Mouse (Mus musculus): Measurements from ENCODE around the gene C1qtnf5.

The C1qtnf5 gene

GRCm38 (mm10) chr9:44078136-44078797 lies 28.8 kb upstream of the C1qtnf5 start:
- intact Hi-C loops (cut with DNase I) = no loop called here

DNA sequence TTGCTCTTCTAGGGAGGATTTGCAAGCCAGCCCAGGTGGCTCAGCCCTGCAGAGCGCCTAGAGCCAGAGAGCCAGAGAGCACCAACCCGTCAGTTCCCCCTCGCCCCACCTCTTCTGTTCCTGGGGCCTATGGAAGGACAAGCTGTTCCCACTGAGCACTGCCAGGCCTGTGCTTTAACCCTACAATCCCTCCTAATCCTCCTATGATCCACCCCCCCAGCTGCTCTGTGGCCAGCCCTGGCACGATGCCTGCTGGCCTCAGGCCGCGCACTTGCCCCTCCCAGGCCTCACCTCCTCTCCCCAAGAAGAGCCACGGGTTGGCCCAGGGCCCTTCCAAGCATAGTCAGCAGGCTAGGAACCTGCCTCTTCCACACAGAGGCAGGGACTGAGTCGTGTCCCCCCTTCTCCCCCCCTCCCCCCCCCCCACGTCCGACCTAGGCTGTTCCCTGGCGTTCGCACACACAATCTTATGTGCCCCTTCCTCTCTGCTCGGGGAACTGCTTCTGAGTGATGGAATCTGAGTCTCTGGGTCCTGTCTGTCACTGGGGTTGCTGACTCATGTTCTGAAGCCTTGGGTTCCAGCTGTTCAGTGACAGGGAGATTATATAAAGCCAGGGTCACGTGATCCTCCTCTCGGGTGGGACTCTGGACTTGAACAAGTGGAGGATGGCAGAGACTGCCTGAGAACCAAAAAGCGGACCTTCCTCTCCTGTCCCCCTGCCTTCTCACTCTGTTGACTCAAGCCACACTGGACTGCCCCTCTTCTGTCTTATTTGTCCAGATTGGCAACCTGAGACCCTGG lies 27.9 kb upstream of the C1qtnf5 start:
- intact Hi-C loops (cut with DNase I) = no loop called here

- intact Hi-C loops (cut with DNase I) = no loop called here
Observed at GRCm38 (mm10) chr9:44079997-44080780, 26.9 kb upstream of the C1qtnf5 start.

- intact Hi-C loops (cut with DNase I) = no loop called here
Observed at GRCm38 (mm10) chr9:44080953-44081352, 26.1 kb upstream of the C1qtnf5 start.

DNA sequence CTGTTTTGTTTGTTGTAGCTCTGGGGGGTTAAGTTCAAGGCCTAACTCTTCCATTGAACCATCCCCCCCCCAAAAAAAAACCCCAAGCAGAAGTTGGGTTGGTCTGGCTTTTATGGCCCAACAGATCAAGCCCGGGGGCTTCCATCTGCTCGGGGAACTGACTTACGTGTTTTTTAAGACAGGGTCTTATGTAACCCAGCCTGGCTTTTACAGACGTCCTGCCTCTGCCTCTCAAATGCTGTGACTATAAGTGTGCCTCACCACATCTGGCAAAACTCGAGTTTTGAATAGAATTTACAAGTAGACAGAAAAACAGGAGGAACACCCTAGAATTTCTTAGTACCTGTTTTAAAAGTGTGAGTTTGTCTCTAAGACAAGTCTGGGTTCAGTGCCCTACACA lies 25.5 kb upstream of the C1qtnf5 start:
- intact Hi-C loops (cut with DNase I) = no loop called here

DNA sequence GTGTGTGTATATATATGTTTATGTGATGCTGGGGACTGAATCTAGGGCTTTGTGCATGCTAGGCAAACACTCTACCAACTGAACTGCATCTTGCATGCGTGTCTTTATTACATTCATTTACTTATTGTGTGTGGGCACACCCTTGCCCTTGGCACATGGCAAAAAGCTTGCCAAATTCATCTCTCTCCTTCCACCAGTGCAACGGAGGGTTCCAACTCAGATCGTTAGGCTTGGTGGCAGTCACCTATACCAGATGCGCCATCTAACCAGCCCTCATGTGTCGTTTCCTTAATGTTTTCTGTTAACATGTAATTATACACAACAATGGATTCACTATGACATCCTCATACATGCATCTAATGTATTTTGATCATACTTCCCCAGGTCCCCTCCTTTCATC lies 24.8 kb upstream of the C1qtnf5 start:
- intact Hi-C loops (cut with DNase I) = no loop called here

GRCm38 (mm10) chr9:44083392-44084121 lies 23.5 kb upstream of the C1qtnf5 start:
- intact Hi-C loops (cut with DNase I) = no loop called here

- intact Hi-C loops (cut with DNase I) = no loop called here
Observed at GRCm38 (mm10) chr9:44084236-44084635, 22.8 kb upstream of the C1qtnf5 start.

GRCm38 (mm10) chr9:44084659-44085229 lies 22.3 kb upstream of the C1qtnf5 start:
- intact Hi-C loops (cut with DNase I) = no loop called here

DNA sequence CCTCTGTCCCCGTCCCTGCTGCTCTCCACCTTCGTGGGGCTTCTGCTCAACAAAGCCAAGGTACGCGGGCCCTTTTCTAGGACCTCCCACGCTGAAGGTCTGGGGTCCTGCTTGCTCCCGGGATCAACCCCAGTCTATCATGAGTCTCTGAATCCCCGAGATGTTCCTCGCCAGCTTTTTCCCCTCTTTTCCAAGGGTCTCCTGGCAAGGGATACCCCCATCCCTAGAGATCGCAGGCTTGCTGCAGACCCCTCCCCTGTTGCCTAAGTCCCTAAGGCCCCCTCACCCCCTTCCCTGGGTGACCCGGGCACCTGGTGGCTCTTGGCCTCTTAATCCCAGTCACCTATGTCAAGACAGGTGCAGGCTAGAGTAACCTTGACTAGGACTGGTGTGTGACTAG lies 21.8 kb upstream of the C1qtnf5 start:
- intact Hi-C loops (cut with DNase I) = no loop called here

DNA sequence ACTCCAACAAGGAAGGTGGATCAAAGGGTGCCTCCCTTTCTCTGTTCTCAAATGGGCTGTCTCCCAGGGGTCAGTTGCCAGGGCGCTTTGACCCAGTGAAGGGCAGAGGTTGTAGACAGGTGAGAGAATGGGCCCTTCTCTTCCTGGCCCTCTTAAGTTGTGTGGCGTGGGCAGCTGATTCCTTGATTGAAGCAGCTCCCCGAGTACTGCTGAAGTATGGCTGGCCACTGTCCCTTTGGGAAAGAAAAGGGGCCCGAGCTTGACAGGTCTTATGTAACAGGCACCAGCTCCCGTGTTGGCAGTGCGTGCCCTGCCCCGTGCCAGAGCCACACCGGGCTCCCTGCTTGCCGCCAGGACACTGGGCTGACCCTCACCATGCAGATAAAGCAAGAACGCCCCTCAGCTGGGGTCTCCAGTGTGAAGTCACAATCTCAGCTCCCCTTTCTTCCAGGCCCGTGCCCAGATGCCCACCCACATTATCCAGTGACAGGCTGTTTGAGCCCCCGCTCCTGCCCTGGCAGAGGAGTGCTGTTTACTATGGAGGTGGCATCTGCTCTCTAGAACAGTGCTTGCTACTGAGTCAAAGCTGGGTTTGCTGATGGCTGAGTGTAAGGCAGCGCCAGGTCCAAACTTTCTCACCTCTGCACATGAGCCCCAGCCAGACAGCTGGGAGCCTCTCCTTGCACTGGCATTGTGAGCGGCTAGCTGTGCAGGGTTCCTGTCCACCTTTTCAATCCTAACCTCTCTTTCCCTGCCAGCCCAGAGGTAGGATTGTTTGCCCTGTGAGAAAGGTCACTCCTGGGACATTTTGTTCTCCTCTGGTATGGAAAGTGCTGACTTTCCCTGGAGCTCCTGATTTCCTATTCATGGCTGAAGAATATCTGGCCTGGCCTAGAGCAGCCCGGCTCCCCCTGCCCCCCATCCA lies 21.0 kb upstream of the C1qtnf5 start:
- intact Hi-C loops (cut with DNase I) = no loop called here

- intact Hi-C loops (cut with DNase I) = no loop called here
Observed at GRCm38 (mm10) chr9:44086960-44087359, 20.1 kb upstream of the C1qtnf5 start.

DNA sequence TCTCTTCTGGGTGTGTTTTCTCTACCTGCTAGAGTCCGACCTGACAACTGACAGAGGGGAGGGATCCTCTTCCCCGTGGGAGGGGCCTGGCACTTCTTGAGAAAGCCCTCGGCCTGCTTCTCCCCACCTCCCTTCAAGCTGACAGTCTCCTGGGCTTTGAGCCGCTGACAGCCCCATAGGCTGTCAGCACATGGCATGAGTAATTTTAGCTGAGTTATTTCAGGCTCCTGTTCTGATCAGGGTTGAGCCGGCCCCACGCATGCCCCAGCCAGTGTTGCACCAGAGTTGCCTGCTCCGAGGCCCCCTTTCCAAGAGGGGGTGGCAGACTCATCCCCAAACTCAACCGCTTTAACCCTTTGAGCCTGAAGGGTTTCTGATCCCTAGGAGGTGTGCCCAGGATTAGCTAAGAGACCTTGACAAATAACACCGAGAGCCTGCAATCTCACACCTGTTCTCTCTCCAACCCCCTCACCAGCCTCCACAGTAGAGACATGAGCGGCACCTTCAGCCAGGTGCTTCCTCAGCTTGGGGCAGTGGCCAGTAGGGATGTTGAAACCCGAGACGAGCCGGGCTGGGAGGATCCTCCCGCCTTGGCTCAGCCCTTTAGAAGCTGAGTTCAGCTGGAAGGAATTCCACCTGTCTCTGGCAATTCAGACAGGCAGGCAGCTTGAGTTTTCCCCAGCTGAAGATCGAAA lies 19.1 kb upstream of the C1qtnf5 start:
- intact Hi-C loops (cut with DNase I) = no loop called here

DNA sequence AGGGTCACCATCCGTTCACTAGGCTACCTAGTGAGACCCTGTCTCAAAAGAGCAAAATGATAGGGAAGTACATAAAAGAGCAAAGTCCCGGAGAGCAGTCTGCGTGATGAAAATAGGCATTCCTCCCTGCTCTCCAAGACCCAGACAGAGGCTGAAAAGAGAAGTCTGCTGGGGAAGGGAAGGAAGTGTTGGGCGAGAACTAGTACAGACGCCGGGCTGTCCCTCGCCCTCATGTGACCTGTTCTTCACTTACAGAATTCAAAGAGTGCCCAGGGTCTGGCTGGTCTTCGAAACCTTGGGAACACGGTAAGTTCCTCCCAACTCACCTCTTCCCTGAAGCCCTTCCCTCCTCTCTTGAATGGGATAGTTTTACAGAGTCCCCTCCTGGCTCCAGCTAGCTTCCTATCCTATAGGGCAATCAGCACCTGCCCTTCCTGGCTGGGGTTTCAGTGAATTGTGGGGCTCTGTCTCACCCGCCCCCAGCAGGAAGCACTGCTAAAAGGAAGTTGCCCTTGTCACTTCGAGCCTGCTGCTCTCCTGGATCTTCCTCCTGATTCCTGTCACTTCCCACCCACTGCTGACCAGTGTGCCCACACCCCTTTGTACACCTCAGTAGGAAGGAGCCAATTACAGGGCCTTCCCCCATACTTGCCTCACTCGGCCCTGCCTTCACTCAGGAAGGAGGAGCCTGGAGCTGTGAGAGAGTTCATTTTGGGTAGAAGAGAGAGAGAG lies 18.0 kb upstream of the C1qtnf5 start:
- intact Hi-C loops (cut with DNase I) = no loop called here

DNA sequence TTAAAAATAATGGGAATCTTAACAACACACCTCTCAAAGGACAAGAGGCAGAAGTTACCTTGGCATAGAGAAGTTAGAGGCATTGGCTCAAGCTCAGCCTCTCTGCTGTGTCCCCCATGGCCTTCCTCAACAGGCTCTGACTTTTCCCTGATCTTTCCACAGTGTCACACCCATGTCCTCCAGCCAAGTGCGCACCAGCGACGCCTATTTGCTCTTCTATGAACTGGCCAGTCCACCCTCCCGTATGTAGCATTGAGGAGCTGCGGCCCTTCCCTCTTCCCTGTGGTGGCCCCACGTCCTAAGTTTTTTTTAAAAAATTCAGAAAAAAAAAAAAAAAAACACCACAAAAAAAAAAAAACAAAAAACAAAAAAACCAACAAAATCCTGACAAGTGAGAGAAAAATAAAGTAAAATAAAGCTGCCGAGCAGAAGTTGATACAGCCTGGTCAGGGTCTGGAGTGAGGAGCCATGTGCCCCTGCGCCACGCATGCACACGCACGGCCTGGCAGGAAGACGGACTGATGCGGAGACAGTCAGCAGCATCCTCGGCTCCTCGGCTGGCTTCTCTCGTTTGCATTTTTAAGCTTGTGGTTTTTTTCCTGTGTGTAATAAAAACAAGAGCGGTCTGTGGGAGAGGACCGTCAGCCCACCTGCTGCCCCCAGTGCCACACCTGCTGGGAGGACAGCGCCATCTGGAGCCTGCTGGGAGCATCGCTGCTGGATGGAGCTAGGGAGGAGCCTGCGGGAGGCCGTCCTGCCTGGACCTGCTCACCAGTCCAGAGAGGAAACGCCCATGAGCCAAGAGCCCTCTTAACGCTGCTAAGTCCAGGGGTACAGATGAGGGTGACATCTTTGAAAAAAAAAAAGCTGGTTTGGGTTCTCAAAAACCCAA lies 13.2 kb upstream of the C1qtnf5 start:
- intact Hi-C loops (cut with DNase I) = loop anchor here (10.0 kb wide), 1 partner anchor 109 kb away; no protein-coding TSS in a partner anchor

GRCm38 (mm10) chr9:44094737-44095136 lies 12.3 kb upstream of the C1qtnf5 start:
- intact Hi-C loops (cut with DNase I) = loop anchor here (10.0 kb wide), 1 partner anchor 110 kb away; no protein-coding TSS in a partner anchor

- intact Hi-C loops (cut with DNase I) = loop anchor here (10.0 kb wide), 1 partner anchor 111 kb away; no protein-coding TSS in a partner anchor
Observed at GRCm38 (mm10) chr9:44095781-44096180, 11.3 kb upstream of the C1qtnf5 start.

Data from adrenal gland (tissue).